Mouse (Mus musculus): ENCODE results near the gene Crebbp.

- TF ChIP-seq KAT2A (IDR thresholded peaks at IDR 0.05; ENCODE audit: insufficient replicate concordance, low read length), result no peak
- no peak for TF ChIP-seq BHLHE40 (IDR thresholded peaks at IDR 0.05; ENCODE audit: low read depth, low read length)
- no peak for TF ChIP-seq POLR2A (IDR thresholded peaks at IDR 0.05; ENCODE audit: low read depth, low read length)
- TF ChIP-seq SMC3 (IDR thresholded peaks at IDR 0.05; ENCODE audit: low read depth, low read length), result no peak
- TF ChIP-seq EP300 (IDR thresholded peaks at IDR 0.05; ENCODE audit: low read length), result no peak
- no peak for TF ChIP-seq CTCF (conservative IDR thresholded peaks at IDR 0.05 in 1 of 2, IDR thresholded peaks at IDR 0.05 in 1 of 2; ENCODE audit: low read depth in 2 of 2, low read length in 2 of 2)
- TF ChIP-seq RCOR1 (conservative IDR thresholded peaks at IDR 0.05; ENCODE audit: low read depth, low read length), result no peak
- TF ChIP-seq MAX (IDR thresholded peaks at IDR 0.05; ENCODE audit: low read length), result no peak
- no peak for TF ChIP-seq ZKSCAN1 (IDR thresholded peaks at IDR 0.05; ENCODE audit: borderline replicate concordance, low read depth, low read length)
- TF ChIP-seq POLR2AphosphoS2 (IDR thresholded peaks at IDR 0.05; ENCODE audit: low read depth, low read length), result no peak
- no peak for TF ChIP-seq ELF1 (IDR thresholded peaks at IDR 0.05; ENCODE audit: low read depth, low read length)
- TF ChIP-seq HCFC1 (IDR thresholded peaks at IDR 0.05; ENCODE audit: low read depth, low read length), result no peak
- no peak for TF ChIP-seq RAD21 (IDR thresholded peaks at IDR 0.05; ENCODE audit: low read depth, low read length)
These were observed 117.7 kb downstream of the Crebbp start for GRCm38 (mm10) chr16:4096141-4096540.

Measured in CH12.LX (cell line).